Mouse (Mus musculus): ENCODE data around the gene Gm14459. TPM values are rescaled to one million over a fixed set of nuclear protein-coding genes. Genes with fewer than 3 reads are reported as not detected.
"Not testable (repeated sequence)": the region's sequence is repeated elsewhere in the genome, so short reads cannot be mapped to it uniquely, and the experiment has no call there.

The Gm14459 gene
- not detected in 2 replicates for polyA plus RNA-seq (2015; fragmentation: Nextera tagmentation; extraction: Ambion mirVana)

GRCm38 (mm10) chrX:8524854-8525253 is at the start of gene Gm14459:
TSS of gene Gm14459 (minus strand) at chrX:8524954.
- no peaks in the 10 kb centered on the region for H3K27me3 ChIP-seq
- WGBS = 78% methylated on average over 2 of the region's 2 CpGs
- no peak within 1 kb of the TSS for H3K4me2 ChIP-seq (replicated peaks)
- H3K4me3 ChIP-seq = no peak within 1 kb of the TSS
- no peak within 1 kb of the TSS for H3K9ac ChIP-seq (replicated peaks)
- no peak for ATAC-seq (replicated peaks)
- no peaks in the 10 kb centered on the region for H3K9me3 ChIP-seq
- H3K27ac ChIP-seq (replicated peaks) = no peak within 1 kb of the TSS
- no peaks in the 10 kb centered on the region for H3K36me3 ChIP-seq
- no peaks in the 10 kb centered on the region for H3K4me1 ChIP-seq

GRCm38 (mm10) chrX:8548155-8548554 is 23.4 kb upstream of the Gm14459 start, which contains the start of gene Ssxb6:
TSS of gene Ssxb6 (minus strand) at chrX:8548255.
- H3K9ac ChIP-seq (replicated peaks); H3K4me3 ChIP-seq; H3K4me1 ChIP-seq; H3K27me3 ChIP-seq; H3K4me2 ChIP-seq (replicated peaks); H3K9me3 ChIP-seq; H3K36me3 ChIP-seq; ATAC-seq (replicated peaks); H3K27ac ChIP-seq (replicated peaks): not testable (repeated sequence)
- WGBS = 76% methylated on average over 4 of the region's 4 CpGs

Other genes starting within 250 kb of the Gm14459 start
- not detected in 2 replicates for gene Ssxb10, start 197.5 kb downstream of the Gm14459 start, polyA plus RNA-seq (2015; fragmentation: Nextera tagmentation; extraction: Ambion mirVana)
- gene Ssxb9, start 158.0 kb downstream of the Gm14459 start, polyA plus RNA-seq (2015; fragmentation: Nextera tagmentation; extraction: Ambion mirVana) = not detected in 2 replicates
- gene Ssxb1, start 111.6 kb downstream of the Gm14459 start, polyA plus RNA-seq (2015; fragmentation: Nextera tagmentation; extraction: Ambion mirVana) = not detected in 2 replicates
- gene Ssxb2, start 63.2 kb downstream of the Gm14459 start, polyA plus RNA-seq (2015; fragmentation: Nextera tagmentation; extraction: Ambion mirVana) = not detected in 2 replicates
- not detected in 2 replicates for gene Ssxb6, start 23.3 kb upstream of the Gm14459 start, polyA plus RNA-seq (2015; fragmentation: Nextera tagmentation; extraction: Ambion mirVana)
- gene Ssxb3, start 66.9 kb upstream of the Gm14459 start, polyA plus RNA-seq (2015; fragmentation: Nextera tagmentation; extraction: Ambion mirVana) = not detected in 2 replicates
- gene Ssxb8, start 165.9 kb upstream of the Gm14459 start, polyA plus RNA-seq (2015; fragmentation: Nextera tagmentation; extraction: Ambion mirVana) = not detected in 2 replicates
- not detected in 2 replicates for gene Ssx9, start 223.5 kb upstream of the Gm14459 start, polyA plus RNA-seq (2015; fragmentation: Nextera tagmentation; extraction: Ambion mirVana)